8 mouse cellular contexts compared by ENCODE assay signal in genomic region chr10:127165654-127166403, GRCm38 (mm10). TPM values are rescaled to one million over a fixed set of nuclear protein-coding genes. Genes with fewer than 3 reads are reported as not detected.
DNase-seq lines count a peak whose midpoint lies in the region; ATAC-seq and TF ChIP-seq lines count a peak whose summit lies in the region.

No protein-coding gene starts in this region.

- peak overlapping the region; percentile 82 for H3K9ac ChIP-seq in liver, embryonic 12.5 days

- peak overlapping the region; percentile 93 for H3K27ac ChIP-seq in cortical plate, adult 2 months (ENCODE audit: insufficient read depth, low read length)
- H3K27ac ChIP-seq in liver, embryonic 12.5 days: peak overlapping the region; percentile 73
- peak overlapping the region; percentile 59 for H3K27ac ChIP-seq in thymus, adult 2 months (ENCODE audit: control insufficient read depth, insufficient read depth, low read length)

- H3K36me3 ChIP-seq in liver, embryonic 12.5 days: no peaks in the 10 kb centered on the region
- 0 out of 2 replicates have a peak, but pooled peaks cover 6% of the 10 kb centered on the region for H3K36me3 ChIP-seq in thymus, adult 2 months (ENCODE audit: control insufficient read depth, insufficient read depth, low read length)

- H3K4me1 ChIP-seq in cortical plate, adult 2 months (ENCODE audit: control insufficient read depth, insufficient read depth, low read length): peaks cover 2% of the 10 kb centered on the region; the same call in 1 of the 2 replicates
- peaks cover 55% of the 10 kb centered on the region for H3K4me1 ChIP-seq in liver, embryonic 12.5 days
- H3K4me1 ChIP-seq in thymus, adult 2 months (replicated peaks; ENCODE audit: control insufficient read depth, insufficient read depth, low read length): peaks cover 32% of the 10 kb centered on the region

- peak overlapping the region; percentile 94 for H3K4me3 ChIP-seq in cortical plate, adult 2 months (ENCODE audit: insufficient read depth, low read length)
- H3K4me3 ChIP-seq in liver, embryonic 12.5 days: peak overlapping the region; percentile 66
- peak overlapping the region; percentile 82 for H3K4me3 ChIP-seq in thymus, adult 2 months (ENCODE audit: control insufficient read depth, insufficient read depth, low read length)

- under 1% methylated on average over 53 of the region's 56 CpGs for WGBS in liver, embryonic 12.5 days (ENCODE audit: insufficient replicate concordance)
- under 1% methylated on average over 56 of the region's 56 CpGs for WGBS in thymus, adult 2 months

- peaks cover 81% of the 10 kb centered on the region for H3K27me3 ChIP-seq in liver, embryonic 12.5 days (replicated peaks)
- H3K27me3 ChIP-seq in thymus, adult 2 months (ENCODE audit: control insufficient read depth, insufficient read depth, low read length): no peaks in the 10 kb centered on the region

- 0 out of 2 replicates have a peak, but pooled peaks have one; percentile 20 for TF ChIP-seq POLR2A in cortical plate, adult 2 months (IDR thresholded peaks at IDR 0.05; ENCODE audit: extremely low read depth, insufficient read depth, low read length)
- TF ChIP-seq POLR2A in thymus, adult 2 months (IDR thresholded peaks at IDR 0.05; ENCODE audit: control insufficient read depth, extremely low read depth, insufficient read depth, low read length, poor library complexity): peak; percentile 72; the same call in 1 of the 2 replicates

- peak; percentile 63 to 65 for DNase-seq in frontal cortex, postnatal 36 days (ENCODE audit: low spot score in 2 of 2)
- no peak for DNase-seq in frontal cortex, postnatal 14 days (ENCODE audit: low spot score in 2 of 2)
- DNase-seq in MEL-GATA-1-ER (ENCODE audit: extremely low read depth, low read depth): peak; percentile 69
- DNase-seq in heart, postnatal 36 days: peak; percentile 36 to 60
- DNase-seq in natural killer cell, adult 2 months (ENCODE audit: low spot score in 2 of 2): peak; percentile 72 to 73
- peak; percentile 80 for DNase-seq in thymus, adult 2 months

- TF ChIP-seq CTCF in cortical plate, adult 2 months (IDR thresholded peaks at IDR 0.05; ENCODE audit: extremely low read depth, insufficient read depth, low read length): no peak
- TF ChIP-seq CTCF in thymus, adult 2 months (IDR thresholded peaks at IDR 0.05; ENCODE audit: borderline replicate concordance, control insufficient read depth, extremely low read depth, insufficient read depth, low read length, poor library complexity): 0 out of 2 replicates have a peak, but pooled peaks have one; percentile 26

- H3K4me2 ChIP-seq in liver, embryonic 12.5 days: peak overlapping the region; percentile 100

- peak; percentile 69 for ATAC-seq in liver, embryonic 12.5 days

- H3K9me3 ChIP-seq in liver, embryonic 12.5 days (replicated peaks): no peaks in the 10 kb centered on the region

- intact Hi-C loops in heart, postnatal 36 days (cut with DNase I): loop anchor here (1.0 to 2.0 kb wide), 2 partner anchors 43 to 63 kb away; no protein-coding TSS in a partner anchor

RNA-seq across cellular contexts. Expression of gene B4galnt1, which starts 0.8 kb away (rescaled TPM):
- polyA plus RNA-seq in cortical plate, adult 2 months (2012; rRNA removed): 127 and 129 TPM in 2 replicates
- 1 to 10 TPM; 1.6 to 2.7 TPM for total RNA-seq in heart, postnatal 36 days (2021)
- 12.6 TPM in 2 replicates for polyA plus RNA-seq in liver, embryonic 12.5 days (2016; fragmentation: Nextera tagmentation; extraction: Ambion mirVana)
- polyA plus RNA-seq in thymus, adult 2 months (2012; rRNA removed): 196 and 239 TPM in 2 replicates

RNA-seq across cellular contexts. Expression of gene Slc26a10, which starts 14.6 kb away (rescaled TPM):
- polyA plus RNA-seq in cortical plate, adult 2 months (2012; rRNA removed): 8.7 TPM in 2 replicates
- 10 to 100 TPM; 17.2 to 23.1 TPM for total RNA-seq in heart, postnatal 36 days (2021)
- 3.0 and 3.6 TPM in 2 replicates for polyA plus RNA-seq in liver, embryonic 12.5 days (2016; fragmentation: Nextera tagmentation; extraction: Ambion mirVana)
- 3.6 and 6.4 TPM in 2 replicates for polyA plus RNA-seq in thymus, adult 2 months (2012; rRNA removed)

RNA-seq across cellular contexts. Expression of gene Arhgef25, which starts 24.1 kb away (rescaled TPM):
- polyA plus RNA-seq in cortical plate, adult 2 months (2012; rRNA removed): 225 and 288 TPM in 2 replicates
- total RNA-seq in heart, postnatal 36 days (2021): 10 to 100 TPM; 12.4 to 12.8 TPM
- 14.3 and 17.4 TPM in 2 replicates for polyA plus RNA-seq in liver, embryonic 12.5 days (2016; fragmentation: Nextera tagmentation; extraction: Ambion mirVana)
- 4.2 and 5.6 TPM in 2 replicates for polyA plus RNA-seq in thymus, adult 2 months (2012; rRNA removed)

RNA-seq across cellular contexts. Expression of gene Dtx3, which starts 29.7 kb away (rescaled TPM):
- polyA plus RNA-seq in cortical plate, adult 2 months (2012; rRNA removed): 371 and 407 TPM in 2 replicates
- 10 to 100 TPM; 25.8 to 29.4 TPM for total RNA-seq in heart, postnatal 36 days (2021)
- polyA plus RNA-seq in liver, embryonic 12.5 days (2016; fragmentation: Nextera tagmentation; extraction: Ambion mirVana): 33.2 and 36.9 TPM in 2 replicates
- polyA plus RNA-seq in thymus, adult 2 months (2012; rRNA removed): 222 and 263 TPM in 2 replicates

RNA-seq across cellular contexts. Expression of gene Os9, which starts 44.9 kb away (rescaled TPM):
- polyA plus RNA-seq in cortical plate, adult 2 months (2012; rRNA removed): 106 TPM in 2 replicates
- total RNA-seq in heart, postnatal 36 days (2021): 10 to 100 TPM; 25.2 to 29.7 TPM
- polyA plus RNA-seq in liver, embryonic 12.5 days (2016; fragmentation: Nextera tagmentation; extraction: Ambion mirVana): 49.5 and 51.4 TPM in 2 replicates
- polyA plus RNA-seq in thymus, adult 2 months (2012; rRNA removed): 97.0 and 106 TPM in 2 replicates

Comparison
In these comparisons a context has a peak if more than half of its experiments do, and no peak if none do; other contexts are left out.
1. DNase-seq: peak in frontal cortex, postnatal 36 days (2 of 2), MEL-GATA-1-ER (single experiment), heart, postnatal 36 days (2 of 2), natural killer cell, adult 2 months (2 of 2) and thymus, adult 2 months (single experiment); none in frontal cortex, postnatal 14 days (0 of 2).
2. RNA of gene Arhgef25, which starts 24.1 kb away (polyA plus RNA-seq): 225 to 288 TPM in cortical plate, adult 2 months; 14.3 to 17.4 TPM in liver, embryonic 12.5 days and 4.2 to 5.6 TPM in thymus, adult 2 months; every median in the first group is over 10 times any median in the second.
3. Peak in every context shown above with its lines, with median percentiles within 50 percentile points of each other: H3K27ac ChIP-seq and H3K4me3 ChIP-seq.